Mouse (Mus musculus) G1E (cell line): Measurements from ENCODE around the gene Commd1.

ENCODE experiments used
- CTCF ChIP-seq: IDR thresholded peaks from 2 replicates; pipeline ENCODE4 v1.5.1; 2012; ENCODE audit warnings: low read depth, low read length, inconsistent platforms, mixed read lengths
- GATA1 ChIP-seq: IDR thresholded peaks from 2 replicates; pipeline ENCODE4 v1.6.1; 2012; ENCODE audit warnings: borderline replicate concordance, low read length, inconsistent platforms, mixed read lengths

DNA sequence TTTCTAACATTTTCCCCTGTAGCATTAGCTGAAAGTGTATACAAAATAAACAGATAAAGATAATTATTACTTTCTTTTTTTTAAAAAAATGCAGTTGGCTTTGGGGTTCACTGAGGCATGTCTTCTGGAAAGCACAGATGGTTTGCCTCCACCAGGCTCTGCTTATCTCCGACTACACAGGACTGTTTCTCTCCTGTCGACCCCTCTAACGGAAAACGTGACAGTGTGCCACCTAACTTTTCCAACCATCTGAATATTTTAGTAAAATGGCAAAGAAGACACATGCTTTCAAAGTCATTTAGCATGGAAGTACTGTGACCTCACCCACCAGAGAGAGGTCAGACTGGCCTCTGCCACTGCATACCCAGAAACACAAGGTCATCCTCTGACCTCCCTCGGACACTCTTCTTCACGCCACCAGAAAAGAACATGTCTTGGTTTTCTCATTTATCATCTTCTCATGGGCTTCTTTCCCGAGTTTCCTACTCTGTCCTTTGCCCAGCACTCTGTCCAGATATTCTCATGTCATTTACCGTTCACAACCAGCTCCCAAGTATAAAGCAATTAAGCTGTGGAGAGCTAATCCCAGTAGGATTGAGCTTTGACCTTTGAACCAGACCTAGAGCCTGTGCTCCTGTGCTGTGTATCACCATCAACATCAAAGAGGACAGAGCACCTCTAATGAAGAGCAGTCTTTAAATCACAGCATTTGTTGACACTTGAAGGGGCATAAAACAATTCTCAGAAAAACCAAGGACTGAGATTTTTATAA is 135.0 kb downstream of the Commd1 start:
- TF ChIP-seq CTCF (no peak), GATA1 (no peak)
